Mouse (Mus musculus): ENCODE measurements at regions not wholly inside any gene's neighbourhood (a gene's known extent, or its start where the extent isn't known, plus 50 kb on each side); places are given as distances from the start of the nearest gene placed in this dataset.
A peak's percentile ranks its signal among the peaks of the same experiment; 100 is the strongest.

DNA sequence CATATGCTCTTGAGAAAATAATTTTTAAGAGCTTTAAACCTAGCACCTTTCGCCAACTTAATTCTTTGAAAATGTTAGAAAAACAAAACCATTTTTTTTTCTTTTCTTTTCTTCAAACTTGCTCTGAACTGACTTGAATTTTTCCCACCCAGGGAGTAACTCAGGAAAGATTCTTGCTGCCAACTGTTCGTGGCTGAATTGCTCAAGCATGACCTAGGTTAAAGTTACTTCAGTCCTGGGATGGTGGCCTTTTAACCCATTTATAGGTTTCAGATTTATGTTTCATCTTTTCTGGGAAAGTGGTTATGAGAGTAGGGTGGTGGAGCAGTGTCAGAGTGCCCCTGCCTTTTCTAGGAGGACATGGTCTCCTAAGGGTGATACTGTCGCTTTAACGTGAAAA is 466.4 kb upstream of the N6amt1 start:
- H3K9ac ChIP-seq: no peak overlapping the region
- no peak overlapping the region for H3K4me2 ChIP-seq
- no peaks in the 10 kb centered on the region for H3K9me3 ChIP-seq (replicated peaks)
- no peaks in the 10 kb centered on the region for H3K27me3 ChIP-seq
- WGBS: 40% methylated on average over 4 of the region's 4 CpGs
- H3K36me3 ChIP-seq: no peaks in the 10 kb centered on the region
- H3K4me1 ChIP-seq: peaks cover 10% of the 10 kb centered on the region; the same call in 1 of the 2 replicates
- H3K4me3 ChIP-seq (replicated peaks): no peak overlapping the region
- H3K27ac ChIP-seq: 0 out of 2 replicates have a peak overlapping the region, but pooled peaks have one; percentile 18
- peak; percentile 33 for ATAC-seq (replicated peaks; ENCODE audit: low FRiP score)

DNA sequence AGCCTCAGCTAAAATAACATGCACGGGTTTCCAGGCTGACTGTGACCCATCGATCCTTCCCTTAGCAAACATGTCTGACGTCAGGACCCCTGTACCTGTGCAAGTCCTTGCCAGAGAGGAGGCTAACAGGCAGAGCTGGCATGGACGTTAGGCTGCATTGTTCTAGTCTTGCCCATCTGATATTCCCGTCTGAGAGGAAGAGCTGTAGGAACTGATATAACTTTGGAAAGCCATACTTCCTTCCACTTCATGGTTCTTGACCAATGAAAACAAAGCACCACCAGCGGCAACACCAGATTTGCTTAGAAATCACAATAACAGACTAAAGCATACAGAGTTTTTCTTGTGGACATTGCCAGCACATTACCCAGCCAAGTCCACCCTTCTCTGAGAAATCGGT is 470.1 kb upstream of the N6amt1 start:
- H3K27me3 ChIP-seq: no peaks in the 10 kb centered on the region
- H3K9ac ChIP-seq: no peak overlapping the region
- WGBS: 64% methylated on average over 7 of the region's 7 CpGs
- peaks cover 10% of the 10 kb centered on the region; the same call in 1 of the 2 replicates for H3K4me1 ChIP-seq
- ATAC-seq (replicated peaks; ENCODE audit: low FRiP score): no peak
- no peak overlapping the region for H3K4me2 ChIP-seq
- no peaks in the 10 kb centered on the region for H3K9me3 ChIP-seq (replicated peaks)
- no peaks in the 10 kb centered on the region for H3K36me3 ChIP-seq
- no peak overlapping the region for H3K27ac ChIP-seq
- no peak overlapping the region for H3K4me3 ChIP-seq (replicated peaks)

GRCm38 (mm10) chr16:86882529-86882928 is 471.5 kb upstream of the N6amt1 start:
- H3K27me3 ChIP-seq: no peaks in the 10 kb centered on the region
- peaks cover 8% of the 10 kb centered on the region; the same call in 1 of the 2 replicates for H3K4me1 ChIP-seq
- H3K4me3 ChIP-seq (replicated peaks): no peak overlapping the region
- H3K27ac ChIP-seq: no peak overlapping the region
- peak; percentile 88 for ATAC-seq (replicated peaks; ENCODE audit: low FRiP score)
- no peak overlapping the region for H3K9ac ChIP-seq
- H3K36me3 ChIP-seq: no peaks in the 10 kb centered on the region
- H3K9me3 ChIP-seq (replicated peaks): no peaks in the 10 kb centered on the region
- no peak overlapping the region for H3K4me2 ChIP-seq
- WGBS: 13% methylated on average over 6 of the region's 6 CpGs

GRCm38 (mm10) chr16:86881583-86881982 is 472.4 kb upstream of the N6amt1 start:
- 61% methylated on average over 5 of the region's 5 CpGs for WGBS
- no peak for ATAC-seq (replicated peaks; ENCODE audit: low FRiP score)
- Histone ChIP-seq H3K27me3 (no peaks in the 10 kb centered on the region), H3K27ac (no peak overlapping the region), H3K4me2 (no peak overlapping the region), H3K36me3 (no peaks in the 10 kb centered on the region), H3K4me1 (peaks cover 4% of the 10 kb centered on the region; the same call in 1 of the 2 replicates), H3K9ac (no peak overlapping the region), H3K4me3 (replicated peaks) (no peak overlapping the region), H3K9me3 (replicated peaks) (no peaks in the 10 kb centered on the region)

GRCm38 (mm10) chr16:86860828-86861227 is 493.2 kb upstream of the N6amt1 start:
- Histone ChIP-seq H3K4me1 (no peaks in the 10 kb centered on the region), H3K9me3 (replicated peaks) (no peaks in the 10 kb centered on the region), H3K9ac (no peak overlapping the region), H3K36me3 (no peaks in the 10 kb centered on the region), H3K4me3 (replicated peaks) (no peak overlapping the region), H3K27ac (no peak overlapping the region), H3K4me2 (no peak overlapping the region), H3K27me3 (no peaks in the 10 kb centered on the region)
- 90% methylated on average over 2 of the region's 2 CpGs for WGBS
- no peak for ATAC-seq (replicated peaks; ENCODE audit: low FRiP score)

DNA sequence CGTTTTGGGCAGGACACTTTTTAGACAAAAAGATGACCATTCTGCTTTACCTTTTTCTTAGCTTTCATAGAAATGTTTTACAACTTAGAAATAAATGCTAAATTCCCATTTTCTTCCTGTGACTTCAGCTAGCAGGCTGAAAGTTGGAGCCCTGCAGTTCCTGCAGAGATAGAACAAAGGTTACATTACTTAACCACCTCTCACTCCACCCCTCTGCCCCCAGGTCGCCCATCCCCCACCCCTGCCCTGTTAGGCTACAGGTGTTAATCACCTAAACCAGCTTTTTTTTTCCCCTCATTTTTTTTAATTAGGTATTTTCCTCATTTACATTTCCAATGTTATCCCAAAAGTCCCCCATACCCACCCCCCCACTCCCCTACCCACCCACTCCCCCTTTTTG is 498.1 kb upstream of the N6amt1 start:
- H3K36me3 ChIP-seq: no peaks in the 10 kb centered on the region
- no peak overlapping the region for H3K4me3 ChIP-seq (replicated peaks)
- no peaks in the 10 kb centered on the region for H3K4me1 ChIP-seq
- no peak overlapping the region for H3K27ac ChIP-seq
- H3K4me2 ChIP-seq: no peak overlapping the region
- 64% methylated on average over 2 of the region's 2 CpGs for WGBS
- no peak overlapping the region for H3K9ac ChIP-seq
- no peak for ATAC-seq (replicated peaks; ENCODE audit: low FRiP score)
- no peaks in the 10 kb centered on the region for H3K9me3 ChIP-seq (replicated peaks)
- no peaks in the 10 kb centered on the region for H3K27me3 ChIP-seq

GRCm38 (mm10) chr16:86855312-86855711 is 498.7 kb upstream of the N6amt1 start:
- 56% methylated on average over 4 of the region's 4 CpGs for WGBS
- Histone ChIP-seq H3K9ac (no peak overlapping the region), H3K4me1 (no peaks in the 10 kb centered on the region), H3K4me2 (no peak overlapping the region), H3K27me3 (no peaks in the 10 kb centered on the region), H3K27ac (no peak overlapping the region), H3K9me3 (replicated peaks) (no peaks in the 10 kb centered on the region), H3K36me3 (no peaks in the 10 kb centered on the region), H3K4me3 (replicated peaks) (no peak overlapping the region)
- ATAC-seq (replicated peaks; ENCODE audit: low FRiP score): no peak

- no peak overlapping the region for H3K27ac ChIP-seq
- WGBS: 70% methylated on average over 1 of the region's 1 CpGs
- H3K36me3 ChIP-seq: no peaks in the 10 kb centered on the region
- H3K27me3 ChIP-seq: no peaks in the 10 kb centered on the region
- no peak for ATAC-seq (replicated peaks; ENCODE audit: low FRiP score)
- H3K4me3 ChIP-seq (replicated peaks): no peak overlapping the region
- no peaks in the 10 kb centered on the region for H3K9me3 ChIP-seq (replicated peaks)
- no peak overlapping the region for H3K4me2 ChIP-seq
- no peaks in the 10 kb centered on the region for H3K4me1 ChIP-seq
- H3K9ac ChIP-seq: no peak overlapping the region
Observed at GRCm38 (mm10) chr16:86853398-86853797, 500.6 kb upstream of the N6amt1 start.

DNA sequence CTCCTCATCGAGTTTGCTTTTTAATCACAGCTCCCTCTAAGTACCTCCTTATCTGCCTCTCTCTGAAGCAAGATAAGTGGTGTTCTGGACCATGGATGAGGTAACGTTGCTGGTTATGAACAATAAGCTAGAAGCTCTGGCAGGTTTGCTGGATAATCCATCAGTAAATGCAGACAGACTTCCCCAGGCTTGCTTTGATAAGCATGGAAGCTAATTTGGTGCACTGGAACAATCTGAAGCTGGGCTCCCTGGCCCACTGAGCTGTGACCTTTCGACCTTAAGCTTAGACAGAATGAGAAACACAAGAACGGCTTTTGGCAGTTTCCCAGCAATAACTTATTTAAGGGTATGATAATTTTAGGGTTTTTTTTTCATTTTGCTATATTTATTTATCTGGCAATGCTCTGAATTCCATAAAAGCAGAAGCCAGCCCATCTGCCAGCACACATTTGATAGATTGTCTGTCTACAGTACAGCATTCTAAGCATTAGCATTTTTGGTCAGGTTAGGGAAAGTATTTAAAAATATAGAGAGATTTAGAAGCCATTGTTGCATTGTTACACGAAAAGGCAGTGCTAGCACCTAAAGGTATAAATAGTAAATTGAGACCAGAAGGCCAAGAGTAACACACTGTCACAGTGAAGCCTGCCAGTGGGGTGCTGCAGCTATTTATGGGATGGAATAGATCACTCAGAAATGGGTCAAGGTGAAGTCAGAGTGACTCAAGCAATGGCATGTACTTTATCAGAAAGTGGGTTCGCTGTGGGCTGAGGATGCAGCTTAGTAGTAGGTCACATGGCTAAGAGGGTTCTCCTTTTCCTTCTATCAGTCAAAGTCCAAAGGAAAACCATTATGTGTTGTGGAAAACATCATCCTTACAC is 515.3 kb upstream of the N6amt1 start:
- Histone ChIP-seq H3K27me3 (no peaks in the 10 kb centered on the region), H3K27ac (peak overlapping the region; percentile 41), H3K9ac (no peak overlapping the region), H3K9me3 (replicated peaks) (no peaks in the 10 kb centered on the region), H3K4me3 (replicated peaks) (no peak overlapping the region), H3K4me2 (no peak overlapping the region), H3K36me3 (no peaks in the 10 kb centered on the region), H3K4me1 (peaks cover 6% of the 10 kb centered on the region; the same call in 1 of the 2 replicates)
- WGBS: 52% methylated on average over 6 of the region's 6 CpGs
- no peak for ATAC-seq (replicated peaks; ENCODE audit: low FRiP score)

GRCm38 (mm10) chr16:86827645-86828044 is 526.3 kb upstream of the N6amt1 start:
- no peak overlapping the region for H3K27ac ChIP-seq
- no peak for ATAC-seq (replicated peaks; ENCODE audit: low FRiP score)
- no peak overlapping the region for H3K4me2 ChIP-seq
- no peaks in the 10 kb centered on the region for H3K27me3 ChIP-seq
- H3K4me1 ChIP-seq: peaks cover 2% of the 10 kb centered on the region; the same call in 1 of the 2 replicates
- no peaks in the 10 kb centered on the region for H3K36me3 ChIP-seq
- 58% methylated on average over 1 of the region's 1 CpGs for WGBS
- H3K9ac ChIP-seq: no peak overlapping the region
- H3K9me3 ChIP-seq (replicated peaks): no peaks in the 10 kb centered on the region
- no peak overlapping the region for H3K4me3 ChIP-seq (replicated peaks)

- no peaks in the 10 kb centered on the region for H3K36me3 ChIP-seq
- H3K27me3 ChIP-seq: no peaks in the 10 kb centered on the region
- H3K27ac ChIP-seq: no peak overlapping the region
- no peak for ATAC-seq (replicated peaks; ENCODE audit: low FRiP score)
- H3K9ac ChIP-seq: no peak overlapping the region
- 75% methylated on average over 4 of the region's 4 CpGs for WGBS
- H3K4me1 ChIP-seq: peaks cover 2% of the 10 kb centered on the region; the same call in 1 of the 2 replicates
- no peaks in the 10 kb centered on the region for H3K9me3 ChIP-seq (replicated peaks)
- no peak overlapping the region for H3K4me2 ChIP-seq
- H3K4me3 ChIP-seq (replicated peaks): no peak overlapping the region
Observed at GRCm38 (mm10) chr16:86826641-86827040, 527.3 kb upstream of the N6amt1 start.

GRCm38 (mm10) chr16:86823496-86823895 is 530.5 kb upstream of the N6amt1 start:
- no peak overlapping the region for H3K4me3 ChIP-seq (replicated peaks)
- no peak for ATAC-seq (replicated peaks; ENCODE audit: low FRiP score)
- no peaks in the 10 kb centered on the region for H3K36me3 ChIP-seq
- H3K4me2 ChIP-seq: no peak overlapping the region
- no peaks in the 10 kb centered on the region for H3K9me3 ChIP-seq (replicated peaks)
- H3K4me1 ChIP-seq: no peaks in the 10 kb centered on the region
- no peaks in the 10 kb centered on the region for H3K27me3 ChIP-seq
- H3K27ac ChIP-seq: no peak overlapping the region
- H3K9ac ChIP-seq: no peak overlapping the region
- 81% methylated on average over 1 of the region's 1 CpGs for WGBS

Measured in kidney, embryonic 15.5 days (tissue).